Mouse (Mus musculus): ENCODE results near the gene Mpeg1. TPM values are rescaled to one million over a fixed set of nuclear protein-coding genes. Genes with fewer than 3 reads are reported as not detected.

The Mpeg1 gene
- polyA plus RNA-seq, 1 experiment from 2014 or later: 1.2 TPM

GRCm38 (mm10) chr19:12467436-12467835 is 6.9 kb downstream of the Mpeg1 start:
- peaks cover 16% of the 10 kb centered on the region; the same call in 1 of the 2 replicates for H3K36me3 ChIP-seq
- H3K9ac ChIP-seq: no peak overlapping the region
- H3K4me2 ChIP-seq: no peak overlapping the region
- WGBS: 83% methylated on average over 5 of the region's 5 CpGs
- no peaks in the 10 kb centered on the region for H3K27me3 ChIP-seq (replicated peaks)
- H3K4me1 ChIP-seq: no peaks in the 10 kb centered on the region
- H3K27ac ChIP-seq: no peak overlapping the region
- H3K4me3 ChIP-seq (replicated peaks): no peak overlapping the region
- H3K9me3 ChIP-seq: no peaks in the 10 kb centered on the region
- no peak for ATAC-seq (ENCODE audit: insufficient read depth, low FRiP score, low read depth)

GRCm38 (mm10) chr19:12471866-12472265 is 11.3 kb downstream of the Mpeg1 start:
- no peak for ATAC-seq (ENCODE audit: insufficient read depth, low FRiP score, low read depth)
- no peak overlapping the region for H3K4me3 ChIP-seq (replicated peaks)
- WGBS: 53% methylated on average over 3 of the region's 3 CpGs
- no peak overlapping the region for H3K9ac ChIP-seq
- peaks cover 16% of the 10 kb centered on the region for H3K36me3 ChIP-seq
- H3K4me1 ChIP-seq: peaks cover 13% of the 10 kb centered on the region
- no peaks in the 10 kb centered on the region for H3K27me3 ChIP-seq (replicated peaks)
- H3K4me2 ChIP-seq: no peak overlapping the region; the same call in 1 of the 2 replicates
- no peaks in the 10 kb centered on the region for H3K9me3 ChIP-seq
- H3K27ac ChIP-seq: peak overlapping the region; percentile 36

GRCm38 (mm10) chr19:12472381-12472976 is 11.9 kb downstream of the Mpeg1 start:
- 66% methylated on average over 5 of the region's 5 CpGs for WGBS
- peak; percentile 59; the same call in 1 of the 2 replicates for ATAC-seq (ENCODE audit: insufficient read depth, low FRiP score, low read depth)
- Histone ChIP-seq H3K9ac (no peak overlapping the region), H3K4me3 (replicated peaks) (no peak overlapping the region), H3K4me1 (peaks cover 13% of the 10 kb centered on the region), H3K9me3 (no peaks in the 10 kb centered on the region), H3K27ac (peak overlapping the region; percentile 42; the same call in 1 of the 2 replicates), H3K4me2 (no peak overlapping the region; the same call in 1 of the 2 replicates), H3K27me3 (replicated peaks) (no peaks in the 10 kb centered on the region), H3K36me3 (peaks cover 16% of the 10 kb centered on the region)

- ATAC-seq (ENCODE audit: insufficient read depth, low FRiP score, low read depth): no peak
- H3K9me3 ChIP-seq: no peaks in the 10 kb centered on the region
- peaks cover 13% of the 10 kb centered on the region; the same call in 1 of the 2 replicates for H3K36me3 ChIP-seq
- H3K9ac ChIP-seq: no peak overlapping the region
- no peak overlapping the region for H3K4me3 ChIP-seq (replicated peaks)
- no peak overlapping the region for H3K4me2 ChIP-seq
- peaks cover 13% of the 10 kb centered on the region for H3K4me1 ChIP-seq
- H3K27ac ChIP-seq: peak overlapping the region; percentile 42; the same call in 1 of the 2 replicates
- H3K27me3 ChIP-seq (replicated peaks): no peaks in the 10 kb centered on the region
- 71% methylated on average over 4 of the region's 4 CpGs for WGBS
Measured at GRCm38 (mm10) chr19:12473201-12473641, 12.6 kb downstream of the Mpeg1 start.

GRCm38 (mm10) chr19:12473951-12474350 is 13.4 kb downstream of the Mpeg1 start:
- WGBS: 91% methylated on average over 4 of the region's 4 CpGs
- Histone ChIP-seq H3K9me3 (no peaks in the 10 kb centered on the region), H3K4me3 (replicated peaks) (no peak overlapping the region), H3K27ac (no peak overlapping the region), H3K4me1 (peaks cover 13% of the 10 kb centered on the region), H3K27me3 (replicated peaks) (no peaks in the 10 kb centered on the region), H3K9ac (no peak overlapping the region), H3K36me3 (peaks cover 10% of the 10 kb centered on the region; the same call in 1 of the 2 replicates), H3K4me2 (no peak overlapping the region)
- no peak for ATAC-seq (ENCODE audit: insufficient read depth, low FRiP score, low read depth)

- H3K27me3 ChIP-seq (replicated peaks): no peaks in the 10 kb centered on the region
- H3K4me1 ChIP-seq: peaks cover 13% of the 10 kb centered on the region
- H3K9me3 ChIP-seq: no peaks in the 10 kb centered on the region
- H3K4me3 ChIP-seq (replicated peaks): no peak overlapping the region
- peak; percentile 95 for ATAC-seq (ENCODE audit: insufficient read depth, low FRiP score, low read depth)
- no peaks in the 10 kb centered on the region; the same call in 1 of the 2 replicates for H3K36me3 ChIP-seq
- peak overlapping the region; percentile 21; the same call in 1 of the 2 replicates for H3K4me2 ChIP-seq
- peak overlapping the region; percentile 86 for H3K27ac ChIP-seq
- 46% methylated on average over 15 of the region's 15 CpGs for WGBS
- no peak overlapping the region for H3K9ac ChIP-seq
Measured at GRCm38 (mm10) chr19:12475380-12476250, 15.0 kb downstream of the Mpeg1 start.

GRCm38 (mm10) chr19:12476721-12477270 is 16.2 kb downstream of the Mpeg1 start:
- peaks cover 6% of the 10 kb centered on the region for H3K36me3 ChIP-seq
- H3K9me3 ChIP-seq: no peaks in the 10 kb centered on the region
- 0 out of 2 replicates have a peak overlapping the region, but pooled peaks have one; percentile 35 for H3K27ac ChIP-seq
- no peak overlapping the region for H3K9ac ChIP-seq
- peaks cover 13% of the 10 kb centered on the region for H3K4me1 ChIP-seq
- ATAC-seq (ENCODE audit: insufficient read depth, low FRiP score, low read depth): no peak
- no peak overlapping the region for H3K4me2 ChIP-seq
- no peaks in the 10 kb centered on the region for H3K27me3 ChIP-seq (replicated peaks)
- 33% methylated on average over 5 of the region's 5 CpGs for WGBS
- no peak overlapping the region for H3K4me3 ChIP-seq (replicated peaks)

- 84% methylated on average over 6 of the region's 6 CpGs for WGBS
Measured at GRCm38 (mm10) chr19:12478369-12478768, 17.8 kb downstream of the Mpeg1 start.

GRCm38 (mm10) chr19:12483782-12484181 is 23.2 kb downstream of the Mpeg1 start:
- Histone ChIP-seq H3K9me3 (no peaks in the 10 kb centered on the region), H3K4me1 (peaks cover 16% of the 10 kb centered on the region), H3K4me3 (replicated peaks) (no peak overlapping the region), H3K27me3 (replicated peaks) (no peaks in the 10 kb centered on the region), H3K36me3 (peaks cover 20% of the 10 kb centered on the region), H3K27ac (peak overlapping the region; percentile 40; the same call in 1 of the 2 replicates), H3K4me2 (no peak overlapping the region), H3K9ac (no peak overlapping the region)
- 60% methylated on average over 4 of the region's 4 CpGs for WGBS
- ATAC-seq (ENCODE audit: insufficient read depth, low FRiP score, low read depth): no peak

More at GRCm38 (mm10) chr19:12478369-12478768, 17.8 kb downstream of the Mpeg1 start:
- Histone ChIP-seq H3K4me1 (peaks cover 13% of the 10 kb centered on the region), H3K27ac (no peak overlapping the region), H3K27me3 (replicated peaks) (no peaks in the 10 kb centered on the region), H3K9ac (no peak overlapping the region), H3K36me3 (peaks cover 17% of the 10 kb centered on the region), H3K4me3 (replicated peaks) (no peak overlapping the region), H3K4me2 (no peak overlapping the region), H3K9me3 (no peaks in the 10 kb centered on the region)
- ATAC-seq (ENCODE audit: insufficient read depth, low FRiP score, low read depth): no peak

GRCm38 (mm10) chr19:12484210-12484609 is 23.6 kb downstream of the Mpeg1 start:
- no peak overlapping the region for H3K4me3 ChIP-seq (replicated peaks)
- H3K27ac ChIP-seq: peak overlapping the region; percentile 40; the same call in 1 of the 2 replicates
- no peak overlapping the region for H3K9ac ChIP-seq
- 69% methylated on average over 4 of the region's 4 CpGs for WGBS
- H3K9me3 ChIP-seq: no peaks in the 10 kb centered on the region
- no peak for ATAC-seq (ENCODE audit: insufficient read depth, low FRiP score, low read depth)
- H3K36me3 ChIP-seq: peaks cover 20% of the 10 kb centered on the region
- no peak overlapping the region for H3K4me2 ChIP-seq
- peaks cover 19% of the 10 kb centered on the region for H3K4me1 ChIP-seq
- H3K27me3 ChIP-seq (replicated peaks): no peaks in the 10 kb centered on the region

- WGBS: 75% methylated on average over 13 of the region's 13 CpGs
- H3K9ac ChIP-seq: no peak overlapping the region
- no peak for ATAC-seq (ENCODE audit: insufficient read depth, low FRiP score, low read depth)
- H3K4me1 ChIP-seq: peaks cover 19% of the 10 kb centered on the region
- no peak overlapping the region for H3K4me2 ChIP-seq
- H3K27me3 ChIP-seq (replicated peaks): no peaks in the 10 kb centered on the region
- H3K4me3 ChIP-seq (replicated peaks): no peak overlapping the region
- peaks cover 25% of the 10 kb centered on the region for H3K36me3 ChIP-seq
- no peak overlapping the region for H3K27ac ChIP-seq
- no peaks in the 10 kb centered on the region for H3K9me3 ChIP-seq
Measured at GRCm38 (mm10) chr19:12485223-12485622, 24.6 kb downstream of the Mpeg1 start.
